Mouse (Mus musculus) lung, adult 18-20 months (tissue): ENCODE data around the gene Vmn2r117.
"Not testable (repeated sequence)": the region's sequence is repeated elsewhere in the genome, so short reads cannot be mapped to it uniquely, and the experiment has no call there.

Experiments
- DNase-seq, 2 experiments: peaks; one replicate each; pipeline ENCODE4 v3.0.0; 2022; ENCODE audit warnings: mixed read lengths in 2 of 2

The Vmn2r117 gene

GRCm38 (mm10) chr17:23479599-23479998 is at the start of gene Vmn2r117:
TSS of gene Vmn2r117 (minus strand) at chr17:23479699.
- DNase-seq, result not testable (repeated sequence)

GRCm38 (mm10) chr17:23522941-23523732 is 43.6 kb upstream of the Vmn2r117 start:
- not testable (repeated sequence) for DNase-seq

GRCm38 (mm10) chr17:23518701-23519423 is 39.4 kb upstream of the Vmn2r117 start:
- DNase-seq, result no peak

GRCm38 (mm10) chr17:23433150-23433679 is 46.3 kb downstream of the Vmn2r117 start:
- DNase-seq, result no peak
